Mouse (Mus musculus) adrenal gland, postnatal 14 days (tissue): ENCODE measurements around the gene Haao. TPM values are rescaled to one million over a fixed set of nuclear protein-coding genes. Genes with fewer than 3 reads are reported as not detected.

Source experiments
- DNase-seq: peaks from one replicate; pipeline ENCODE4 v3.0.0; 2021; ENCODE audit warnings: mixed read lengths
- total RNA-seq: library from RNA; stranded (reverse); gene quantifications from 2 replicates; pipeline ENCODE4 v1.2.3, GENCODE M21; 2021

Haao gene
- total RNA-seq, 1 experiment from 2014 or later, result 27.0 TPM

GRCm38 (mm10) chr17:83834120-83834519 is 13.6 kb downstream of the Haao start:
- DNase-seq, result peak; percentile 69

- DNase-seq, result no peak
Observed at GRCm38 (mm10) chr17:83830616-83831292, 17.0 kb downstream of the Haao start.

- DNase-seq, result no peak
Observed at GRCm38 (mm10) chr17:83829356-83829755, 18.4 kb downstream of the Haao start.

- no peak for DNase-seq
Observed at GRCm38 (mm10) chr17:83823835-83824234, 23.9 kb downstream of the Haao start.

GRCm38 (mm10) chr17:83821876-83822275 is 25.9 kb downstream of the Haao start:
- no peak for DNase-seq

- no peak for DNase-seq
Observed at GRCm38 (mm10) chr17:83820701-83821100, 27.1 kb downstream of the Haao start.

GRCm38 (mm10) chr17:83819503-83819902 is 28.3 kb downstream of the Haao start:
- no peak for DNase-seq

- no peak for DNase-seq
Observed at GRCm38 (mm10) chr17:83816996-83817395, 30.8 kb downstream of the Haao start.

- DNase-seq, result no peak
Observed at GRCm38 (mm10) chr17:83813050-83813449, 34.7 kb downstream of the Haao start.

GRCm38 (mm10) chr17:83812200-83812944 is 35.4 kb downstream of the Haao start:
- peak; percentile 55 for DNase-seq

GRCm38 (mm10) chr17:83810285-83810684 is 37.5 kb downstream of the Haao start:
- no peak for DNase-seq

GRCm38 (mm10) chr17:83809197-83809829 is 38.5 kb downstream of the Haao start:
- DNase-seq, result no peak

- DNase-seq, result no peak
Observed at GRCm38 (mm10) chr17:83808476-83809098, 39.2 kb downstream of the Haao start.

GRCm38 (mm10) chr17:83807778-83808398 is 39.9 kb downstream of the Haao start:
- DNase-seq, result peak; percentile 89

- DNase-seq, result no peak
Observed at GRCm38 (mm10) chr17:83807345-83807744, 40.4 kb downstream of the Haao start.

- DNase-seq, result no peak
Observed at GRCm38 (mm10) chr17:83805078-83805477, 42.7 kb downstream of the Haao start.

- DNase-seq, result no peak
Observed at GRCm38 (mm10) chr17:83803987-83804386, 43.8 kb downstream of the Haao start.

GRCm38 (mm10) chr17:83799506-83800050 is 48.2 kb downstream of the Haao start:
- DNase-seq, result no peak

GRCm38 (mm10) chr17:83795121-83795520 is 52.6 kb downstream of the Haao start:
- DNase-seq, result no peak

- no peak for DNase-seq
Observed at GRCm38 (mm10) chr17:83792388-83792787, 55.4 kb downstream of the Haao start.

- DNase-seq, result no peak
Observed at GRCm38 (mm10) chr17:83790158-83790557, 57.6 kb downstream of the Haao start.

- no peak for DNase-seq
Observed at GRCm38 (mm10) chr17:83786418-83786817, 61.3 kb downstream of the Haao start.
